Mouse (Mus musculus) cerebellum, adult 2 months (tissue): ENCODE results near the gene Gm49353. TPM values are rescaled to one million over a fixed set of nuclear protein-coding genes. Genes with fewer than 3 reads are reported as not detected.

Experiments used
- DNase-seq, 2 experiments: peaks; one replicate each; pipeline ENCODE4 v3.0.0; 2021
- H3K27ac ChIP-seq: fragments of 200-500 bp; 2 replicates; pipeline ENCODE4 v1.5.1; 2012; ENCODE audit warnings: low read length, control low read depth, inconsistent platforms; ENCODE audit not compliant: insufficient read depth
- H3K27me3 ChIP-seq: fragments of 200-500 bp; 2 replicates; pipeline ENCODE4 v1.6.1; 2012; ENCODE audit warnings: inconsistent platforms, mild to moderate bottlenecking, low read length, moderate library complexity; ENCODE audit not compliant: control insufficient read depth, insufficient read depth
- H3K4me1 ChIP-seq: fragments of 200-500 bp; 2 replicates; pipeline ENCODE4 v1.6.1; 2011; ENCODE audit warnings: low read length; ENCODE audit not compliant: control insufficient read depth, insufficient read depth
- H3K4me3 ChIP-seq: fragments of 200-500 bp; replicated peaks from 2 replicates; pipeline ENCODE3; 2011; ENCODE audit warnings: mild to moderate bottlenecking, low read depth, low read length, control low read depth; ENCODE audit not compliant: insufficient read depth
- CTCF ChIP-seq: fragments of 200-500 bp; IDR thresholded peaks from 2 replicates; pipeline ENCODE4 v1.5.1; 2011; ENCODE audit warnings: low read depth, mild to moderate bottlenecking, control low read depth, low read length, moderate library complexity, borderline replicate concordance; ENCODE audit not compliant: insufficient read depth
- POLR2A ChIP-seq: fragments of 200-500 bp; IDR thresholded peaks from 2 replicates; pipeline ENCODE4 v1.6.1; 2011; ENCODE audit warnings: low read length, control low read depth, borderline replicate concordance; ENCODE audit not compliant: insufficient read depth
- WGBS: fragments of 180-500 bp; shearing (Covaris S2); methylation state at CpG from one replicate; pipeline ENCODE4 v1.1.7; 2018; 5-methylcytosine and 5-hydroxymethylcytosine counted together
- polyA plus RNA-seq: library from polyadenylated mRNA; depleted of rRNA; stranded (reverse); fragments of >200 nt; gene quantifications from 2 replicates; pipeline ENCODE4 v1.2.3, GENCODE M21; 2012

Gm49353 gene
- polyA plus RNA-seq, 1 experiment = 6.9 TPM

DNA sequence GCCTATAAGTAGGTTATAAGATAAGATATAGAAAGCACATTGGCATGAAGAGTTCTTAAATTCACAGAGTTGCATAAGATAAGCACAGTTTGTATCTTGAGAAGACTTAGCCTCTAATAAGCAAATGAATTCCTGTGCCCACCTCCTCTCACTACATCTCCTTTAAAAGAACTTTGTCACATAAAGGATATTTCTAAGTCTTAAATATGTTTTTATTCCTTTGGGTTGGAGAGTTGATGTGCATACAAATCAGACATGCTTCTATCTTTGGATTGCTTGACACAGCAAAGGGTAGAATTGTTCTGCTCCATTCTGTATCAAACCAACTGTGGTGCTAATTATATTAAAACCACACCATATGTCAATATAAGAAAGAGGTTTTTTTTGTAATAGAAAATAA lies 5.0 kb upstream of the Gm49353 start:
- no peaks in the 10 kb centered on the region for H3K27me3 ChIP-seq
- TF ChIP-seq CTCF (no peak), POLR2A (no peak)
- no peaks in the 10 kb centered on the region for H3K4me1 ChIP-seq
- H3K4me3 ChIP-seq = no peak overlapping the region
- DNase-seq = no peak
- H3K27ac ChIP-seq = no peak overlapping the region

DNA sequence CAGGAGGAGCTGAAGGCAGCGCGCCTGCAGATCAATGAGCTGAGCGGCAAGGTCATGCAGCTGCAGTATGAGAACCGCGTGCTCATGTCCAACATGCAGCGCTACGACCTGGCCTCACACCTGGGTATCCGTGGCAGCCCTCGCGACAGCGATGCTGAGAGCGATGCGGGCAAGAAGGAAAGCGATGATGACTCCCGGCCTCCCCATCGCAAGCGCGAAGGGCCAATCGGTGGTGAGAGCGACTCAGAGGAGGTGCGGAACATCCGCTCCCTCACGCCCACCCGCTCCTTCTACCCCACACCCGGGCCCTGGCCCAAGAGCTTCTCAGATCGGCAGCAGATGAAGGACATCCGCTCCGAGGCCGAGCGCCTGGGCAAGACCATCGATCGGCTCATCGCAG lies 1.9 kb upstream of the Gm49353 start:
- H3K4me3 ChIP-seq = no peak overlapping the region
- no peaks in the 10 kb centered on the region for H3K4me1 ChIP-seq
- H3K27ac ChIP-seq = no peak overlapping the region
- no peak for DNase-seq
- TF ChIP-seq CTCF (no peak), POLR2A (no peak)
- H3K27me3 ChIP-seq = no peaks in the 10 kb centered on the region
- WGBS = 98% methylated on average over 33 of the region's 33 CpGs

DNA sequence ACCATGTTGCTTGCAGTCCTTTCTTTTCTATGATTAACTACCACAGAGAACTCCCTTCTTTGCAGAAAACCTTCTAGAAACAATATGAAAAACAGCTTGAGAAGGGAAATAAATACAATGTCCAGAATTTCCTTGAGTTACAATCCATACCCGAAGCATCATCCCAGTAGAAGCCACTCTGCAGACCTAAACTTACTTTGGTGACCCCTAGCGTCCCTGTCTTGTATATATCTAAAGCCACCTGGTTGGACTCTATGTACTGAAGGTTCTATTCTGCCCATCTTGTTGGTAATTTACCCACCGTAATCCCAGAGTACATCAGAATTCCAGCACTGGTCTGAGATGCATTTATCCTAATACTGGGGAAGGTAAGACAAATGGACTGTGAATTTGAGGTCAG lies 1.1 kb downstream of the Gm49353 start:
- Histone ChIP-seq H3K4me3 (no peak overlapping the region), H3K27me3 (no peaks in the 10 kb centered on the region), H3K27ac (no peak overlapping the region), H3K4me1 (no peaks in the 10 kb centered on the region)
- 82% methylated on average over 3 of the region's 3 CpGs for WGBS
- no peak for DNase-seq
- TF ChIP-seq POLR2A = no peak

DNA sequence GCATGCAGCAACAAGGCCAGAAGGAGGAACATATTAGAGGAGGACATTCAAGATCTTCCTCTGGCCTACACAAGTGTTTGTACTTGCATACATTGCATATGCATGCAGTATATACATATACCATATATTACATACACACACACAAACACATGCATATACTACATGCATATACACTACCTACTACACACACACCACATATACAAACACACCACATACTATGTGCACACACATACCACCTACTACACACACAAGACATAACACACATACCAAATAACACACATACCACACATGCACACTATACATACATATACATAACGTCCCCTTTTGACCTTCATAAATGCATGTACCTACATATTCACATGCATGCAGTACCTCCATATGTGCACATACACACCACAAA lies 1.9 kb downstream of the Gm49353 start:
- 96% methylated on average over 1 of the region's 1 CpGs for WGBS
- no peaks in the 10 kb centered on the region for H3K27me3 ChIP-seq

DNA sequence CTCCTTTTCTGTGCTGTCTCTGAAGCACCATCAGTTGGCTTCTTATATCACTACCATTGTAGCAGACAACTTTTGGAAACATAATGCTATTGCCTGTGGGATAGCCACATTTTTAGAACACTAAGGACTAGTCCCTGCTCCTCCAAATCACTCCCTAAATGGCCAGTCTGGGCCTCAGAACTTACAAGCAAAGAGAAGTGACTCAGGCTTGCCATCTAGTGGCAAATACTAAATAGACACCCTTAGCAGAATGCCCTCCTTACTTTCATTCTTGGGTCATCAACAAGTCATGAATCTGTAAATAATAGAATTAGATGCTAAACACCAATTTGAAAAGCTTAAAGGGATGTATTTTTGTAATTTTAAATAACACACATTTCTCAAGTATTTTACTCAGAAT lies 8.0 kb downstream of the Gm49353 start:
- peak in 1 of 2 experiments; percentile 45 for DNase-seq
- Histone ChIP-seq H3K4me1 (no peaks in the 10 kb centered on the region), H3K27me3 (no peaks in the 10 kb centered on the region), H3K4me3 (no peak overlapping the region), H3K27ac (no peak overlapping the region)
- peak; percentile 55; the same call in 1 of the 2 replicates for TF ChIP-seq CTCF
- no peak for TF ChIP-seq POLR2A

More for the DNA sequence above, 1.9 kb downstream of the Gm49353 start:
- Histone ChIP-seq H3K27ac (no peak overlapping the region), H3K4me3 (no peak overlapping the region), H3K4me1 (no peaks in the 10 kb centered on the region)
- DNase-seq = no peak
- TF ChIP-seq CTCF (no peak), POLR2A (no peak)

DNA sequence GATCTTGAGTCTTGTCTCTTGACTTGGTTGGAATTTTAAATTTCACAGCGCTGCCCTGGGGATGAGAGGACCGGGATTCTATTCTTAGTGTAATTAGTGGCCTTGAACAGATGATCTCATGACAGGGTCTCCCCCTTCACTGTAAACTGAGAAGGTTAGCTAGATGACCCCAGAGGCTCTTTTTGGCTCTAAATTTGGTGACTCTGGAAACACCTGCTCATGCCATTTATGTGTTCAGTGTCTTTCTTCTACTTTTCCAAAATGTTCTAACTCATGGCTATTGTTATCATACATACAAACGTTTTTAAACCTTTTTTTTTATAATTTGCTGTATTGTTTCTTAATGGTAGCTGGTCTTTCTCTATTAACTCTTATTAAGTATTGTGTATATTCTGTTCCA lies 10.0 kb downstream of the Gm49353 start:
- WGBS = 60% methylated on average over 3 of the region's 3 CpGs
- DNase-seq = no peak
- no peak overlapping the region for H3K27ac ChIP-seq
- no peaks in the 10 kb centered on the region for H3K4me1 ChIP-seq
- TF ChIP-seq POLR2A (no peak), CTCF (no peak)
- no peaks in the 10 kb centered on the region for H3K27me3 ChIP-seq
- H3K4me3 ChIP-seq = no peak overlapping the region

DNA sequence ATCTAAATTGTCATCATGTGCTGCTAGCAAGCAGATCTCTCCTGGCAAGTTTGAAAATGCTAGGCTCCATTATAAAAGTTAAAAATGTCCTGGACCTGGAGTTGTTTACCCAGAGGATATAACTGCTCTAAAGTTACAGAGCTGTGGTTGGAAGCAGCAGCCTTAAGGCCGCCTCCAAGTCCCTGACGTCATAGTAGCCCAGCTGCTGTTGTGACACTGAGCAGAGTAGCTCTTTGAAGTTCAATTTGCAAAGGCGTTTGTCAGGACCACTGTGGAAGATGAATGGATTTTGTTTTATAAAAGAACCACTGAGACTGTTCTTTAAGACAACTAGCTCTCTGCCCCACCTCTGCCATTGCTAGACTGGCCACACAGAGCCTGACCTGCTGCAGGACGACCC lies 12.7 kb downstream of the Gm49353 start, which contains the start of gene 9330159F19Rik:
Gene 9330159F19Rik (plus strand): TSS at position 154 of the 400 bp plus-strand sequence.
- no peaks in the 10 kb centered on the region for H3K27me3 ChIP-seq
- H3K4me3 ChIP-seq = peak within 1 kb of the TSS; percentile 28
- WGBS = 35% methylated on average over 4 of the region's 4 CpGs
- H3K4me1 ChIP-seq = no peaks in the 10 kb centered on the region
- peak in 1 of 2 experiments; percentile 19 for DNase-seq
- H3K27ac ChIP-seq = no peak within 1 kb of the TSS; the same call in 1 of the 2 replicates
- TF ChIP-seq POLR2A (no peak), CTCF (no peak)

DNA sequence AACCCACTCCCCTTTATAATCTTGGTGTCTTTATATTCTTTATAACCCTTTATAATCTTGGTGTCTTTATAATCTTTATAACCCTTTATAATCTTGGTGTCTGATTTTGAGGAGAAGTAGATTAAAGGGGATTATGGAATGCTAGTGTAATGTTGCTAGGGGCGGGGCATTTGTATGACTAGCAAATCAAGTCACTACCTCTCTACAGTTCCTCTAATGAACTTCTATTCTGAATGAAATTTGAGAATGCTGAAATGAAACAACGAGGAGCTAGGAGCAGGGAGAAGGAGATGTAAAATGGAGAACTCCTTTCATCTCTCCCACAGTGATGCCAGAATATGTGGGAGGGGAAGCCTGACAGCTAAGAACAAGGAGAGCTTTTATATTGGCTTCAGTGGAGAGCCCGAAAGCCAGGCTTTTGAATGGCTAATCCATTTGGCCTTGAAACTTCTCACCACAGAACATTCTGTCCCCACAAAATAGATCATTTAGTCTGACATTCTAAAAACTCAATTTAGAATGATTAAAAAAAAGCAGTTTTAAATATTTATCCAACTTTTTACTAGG lies 14.9 kb downstream of the Gm49353 start:
- Histone ChIP-seq H3K4me1 (0 out of 2 replicates have a peak, but pooled peaks cover 2% of the 10 kb centered on the region), H3K27me3 (no peaks in the 10 kb centered on the region), H3K27ac (no peak overlapping the region), H3K4me3 (no peak overlapping the region)
- 50% methylated on average over 3 of the region's 3 CpGs for WGBS
- DNase-seq = peak in 1 of 2 experiments; percentile 20
- TF ChIP-seq CTCF = no peak
- TF ChIP-seq POLR2A = no peak
